Mouse (Mus musculus) kidney, embryonic 16.5 days (tissue): ENCODE results near the gene Ocln. TPM values are rescaled to one million over a fixed set of nuclear protein-coding genes. Genes with fewer than 3 reads are reported as not detected.

Experiments
- ATAC-seq: fragments of 200-750 bp; cut with Nextera tagmentation; 2 replicates; pipeline ENCODE4 v1.8.0; 2017; ENCODE audit warnings: moderate TSS enrichment; ENCODE audit not compliant: low FRiP score, low TSS enrichment
- H3K27ac ChIP-seq: fragments of 300-500 bp; sonication (generic); 2 replicates; pipeline ENCODE4 v1.5.1; 2014; ENCODE audit warnings: low read length
- H3K27me3 ChIP-seq: fragments of 300-500 bp; sonication (generic); 2 replicates; pipeline ENCODE4 v1.6.1; 2014; ENCODE audit warnings: low read length, control low read depth, mixed read lengths; ENCODE audit not compliant: insufficient read depth
- H3K36me3 ChIP-seq: fragments of 300-500 bp; sonication (generic); 2 replicates; pipeline ENCODE4 v1.6.1; 2014; ENCODE audit warnings: low read length, control low read depth, mixed read lengths; ENCODE audit not compliant: insufficient read depth
- H3K4me1 ChIP-seq: fragments of 300-500 bp; sonication (generic); 2 replicates; pipeline ENCODE4 v1.6.1; 2014; ENCODE audit warnings: low read length, control low read depth, mixed read lengths; ENCODE audit not compliant: insufficient read depth
- H3K4me2 ChIP-seq: fragments of 300-500 bp; sonication (generic); replicated peaks from 2 replicates; pipeline ENCODE4 v1.6.1; 2014; ENCODE audit warnings: low read depth, low read length
- H3K4me3 ChIP-seq: fragments of 300-500 bp; sonication (generic); 2 replicates; pipeline ENCODE4 v1.5.1; 2014; ENCODE audit warnings: mild to moderate bottlenecking, low read length
- H3K9ac ChIP-seq: fragments of 300-500 bp; sonication (generic); replicated peaks from 2 replicates; pipeline ENCODE4 v1.6.1; 2014; ENCODE audit warnings: low read length
- H3K9me3 ChIP-seq: fragments of 300-500 bp; sonication (generic); 2 replicates; pipeline ENCODE4 v1.6.1; 2016; ENCODE audit warnings: low read length, control low read depth
- WGBS: fragments of 180-500 bp; shearing (Covaris S2); extraction: QIAGEN DNeasy Blood & Tissue Kit; methylation state at CpG from one replicate; pipeline ENCODE4 v1.1.7; 2014; 5-methylcytosine and 5-hydroxymethylcytosine counted together
- polyA plus RNA-seq: library from polyadenylated mRNA; unstranded; fragments of >200 nt; fragmentation: Nextera tagmentation; extraction: Ambion mirVana; gene quantifications from 2 replicates; pipeline ENCODE4 v1.2.1, GENCODE M21; 2015

Gene Ocln
- polyA plus RNA-seq: 34.3 and 34.4 TPM in 2 replicates

DNA sequence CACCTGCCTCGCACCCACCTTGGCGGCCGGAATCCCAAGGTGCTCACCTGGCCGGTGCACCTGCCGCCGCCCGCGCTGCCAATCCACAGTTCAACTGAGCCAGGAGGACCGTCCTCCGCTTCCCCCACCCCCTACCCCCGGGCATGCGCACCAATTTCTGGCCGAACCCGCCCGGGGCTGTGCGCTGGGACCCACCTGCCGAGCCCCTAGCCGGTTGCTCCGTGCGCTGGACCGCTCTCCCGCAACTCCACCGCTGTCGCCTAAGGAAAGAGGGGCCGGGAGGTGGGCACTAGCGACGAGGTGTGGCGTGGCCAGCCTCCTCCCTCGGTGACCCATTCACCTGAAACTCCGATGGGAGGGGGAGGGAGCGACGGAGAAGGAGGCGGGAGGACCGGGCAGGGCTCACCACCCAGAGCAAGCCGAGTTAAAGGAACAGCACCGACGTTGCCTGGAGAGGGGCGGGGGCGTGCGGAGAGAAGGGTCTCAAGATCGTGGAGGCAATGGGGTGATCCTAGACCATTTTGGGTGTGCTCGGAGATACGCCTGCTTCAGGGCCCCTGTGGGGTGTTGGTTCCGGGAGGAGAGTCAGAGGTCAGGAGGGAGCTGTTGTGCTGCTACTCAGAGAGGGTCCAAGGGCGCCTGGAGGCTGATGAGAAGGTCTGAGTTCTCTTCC, at the start of gene Ocln:
Gene Ocln, minus strand, starts transcription at position 350 of the 673 bp plus-strand sequence.
- Histone ChIP-seq H3K27ac (peak within 1 kb of the TSS; percentile 78), H3K4me1 (peaks cover 18% of the 10 kb centered on the region; the same call in 1 of the 2 replicates), H3K9ac (peak within 1 kb of the TSS; percentile 83), H3K27me3 (peaks cover 41% of the 10 kb centered on the region), H3K9me3 (no peaks in the 10 kb centered on the region), H3K4me2 (peak within 1 kb of the TSS; percentile 97), H3K36me3 (no peaks in the 10 kb centered on the region), H3K4me3 (peak within 1 kb of the TSS; percentile 73)
- ATAC-seq: peak; percentile 89
- WGBS: 0% methylated on average over 40 of the region's 45 CpGs

DNA sequence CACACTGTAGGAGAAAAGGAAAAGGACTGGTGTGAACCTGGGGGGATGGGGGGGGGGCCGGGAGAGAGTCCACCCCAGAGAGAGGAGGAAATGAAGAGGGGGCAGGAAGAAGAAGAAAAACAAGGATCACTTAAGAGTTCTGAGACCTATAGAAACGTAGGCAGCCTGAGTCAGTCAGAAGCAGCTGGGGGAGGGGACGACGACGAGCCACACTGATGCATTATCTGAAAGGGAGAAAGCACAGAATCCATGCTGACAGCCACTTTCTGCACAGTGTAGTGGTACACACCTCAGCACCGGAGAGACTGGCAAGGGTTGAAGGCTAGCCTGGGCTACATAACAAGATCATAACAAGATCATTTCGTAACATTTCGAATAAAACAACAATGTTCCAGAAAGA, 48.5 kb upstream of the Ocln start:
- H3K27ac ChIP-seq: no peak overlapping the region
- 63% methylated on average over 7 of the region's 8 CpGs for WGBS

DNA sequence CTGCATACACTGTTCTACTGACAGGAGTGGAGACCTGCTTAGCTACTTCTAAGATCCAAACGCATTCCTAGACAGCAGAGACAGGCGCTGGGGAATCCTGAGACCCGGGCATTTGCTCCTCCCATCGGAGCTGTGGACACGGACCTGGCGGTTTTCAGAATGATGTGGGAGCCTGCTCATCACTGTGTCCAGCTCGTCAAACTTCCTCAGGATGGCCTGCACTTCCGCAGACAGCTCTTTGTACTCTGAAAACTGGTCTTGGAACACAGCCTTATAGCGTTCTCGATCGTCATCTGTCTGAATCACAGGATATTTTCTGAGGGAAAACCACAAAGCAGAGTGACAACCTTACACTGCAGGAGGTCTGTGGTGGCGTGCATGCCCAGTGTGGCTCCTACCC, 47.8 kb upstream of the Ocln start:
- WGBS: 84% methylated on average over 12 of the region's 12 CpGs
- Histone ChIP-seq H3K27me3 (no peaks in the 10 kb centered on the region), H3K27ac (no peak overlapping the region), H3K4me3 (no peak overlapping the region), H3K4me2 (peak overlapping the region; percentile 2; the same call in 1 of the 2 replicates), H3K4me1 (no peaks in the 10 kb centered on the region), H3K9me3 (no peaks in the 10 kb centered on the region), H3K36me3 (no peaks in the 10 kb centered on the region), H3K9ac (no peak overlapping the region)
- ATAC-seq: no peak

More for the DNA sequence above, 48.5 kb upstream of the Ocln start:
- Histone ChIP-seq H3K4me3 (no peak overlapping the region), H3K9me3 (no peaks in the 10 kb centered on the region), H3K9ac (no peak overlapping the region), H3K4me1 (no peaks in the 10 kb centered on the region), H3K36me3 (no peaks in the 10 kb centered on the region), H3K27me3 (no peaks in the 10 kb centered on the region), H3K4me2 (peak overlapping the region; percentile 2; the same call in 1 of the 2 replicates)
- ATAC-seq: no peak

DNA sequence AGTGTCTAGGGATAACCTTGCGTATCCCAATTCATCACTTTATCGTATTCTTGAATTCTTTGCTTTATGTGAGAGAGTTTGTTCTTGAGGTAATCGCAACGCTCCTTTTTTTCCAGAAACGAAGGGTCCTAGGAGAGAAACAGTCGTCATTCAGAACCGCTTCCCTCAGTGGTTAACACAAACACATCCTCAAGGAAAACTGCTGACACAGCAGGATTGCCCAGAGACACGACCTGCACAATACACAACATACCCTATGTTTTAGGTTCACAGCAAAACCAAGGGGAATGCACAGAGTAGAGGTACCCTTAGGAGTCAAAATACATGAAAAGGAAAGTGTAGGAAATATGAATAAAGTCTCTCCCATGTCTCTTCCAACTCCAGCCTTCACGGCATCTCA, 44.8 kb upstream of the Ocln start:
- H3K4me1 ChIP-seq: no peaks in the 10 kb centered on the region
- no peaks in the 10 kb centered on the region for H3K9me3 ChIP-seq
- 76% methylated on average over 9 of the region's 9 CpGs for WGBS
- no peak overlapping the region for H3K27ac ChIP-seq
- no peaks in the 10 kb centered on the region for H3K27me3 ChIP-seq
- no peak for ATAC-seq
- H3K4me2 ChIP-seq: no peak overlapping the region
- no peak overlapping the region for H3K4me3 ChIP-seq
- H3K36me3 ChIP-seq: no peaks in the 10 kb centered on the region
- no peak overlapping the region for H3K9ac ChIP-seq

DNA sequence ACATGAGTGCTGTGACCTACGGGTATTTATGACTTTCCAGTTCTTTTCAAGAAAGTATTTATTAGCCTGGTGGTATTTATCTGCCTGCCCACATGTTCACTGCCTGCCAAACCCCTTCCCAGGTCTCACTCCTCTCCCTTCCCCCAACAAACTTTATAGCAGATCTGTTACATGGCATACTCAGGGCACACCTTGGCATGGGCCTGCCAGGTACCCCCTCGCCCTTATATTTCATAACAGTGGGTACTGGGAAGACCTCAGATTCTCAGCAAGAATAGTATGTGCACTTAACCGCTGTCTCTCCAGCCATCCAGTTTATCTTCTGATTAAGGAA, 43.0 kb upstream of the Ocln start:
- no peak overlapping the region for H3K9ac ChIP-seq
- H3K9me3 ChIP-seq: no peaks in the 10 kb centered on the region
- H3K4me2 ChIP-seq: no peak overlapping the region
- 70% methylated on average over 3 of the region's 3 CpGs for WGBS
- H3K27me3 ChIP-seq: no peaks in the 10 kb centered on the region
- no peaks in the 10 kb centered on the region for H3K36me3 ChIP-seq
- no peak for ATAC-seq
- no peak overlapping the region for H3K27ac ChIP-seq
- H3K4me3 ChIP-seq: no peak overlapping the region
- H3K4me1 ChIP-seq: no peaks in the 10 kb centered on the region

DNA sequence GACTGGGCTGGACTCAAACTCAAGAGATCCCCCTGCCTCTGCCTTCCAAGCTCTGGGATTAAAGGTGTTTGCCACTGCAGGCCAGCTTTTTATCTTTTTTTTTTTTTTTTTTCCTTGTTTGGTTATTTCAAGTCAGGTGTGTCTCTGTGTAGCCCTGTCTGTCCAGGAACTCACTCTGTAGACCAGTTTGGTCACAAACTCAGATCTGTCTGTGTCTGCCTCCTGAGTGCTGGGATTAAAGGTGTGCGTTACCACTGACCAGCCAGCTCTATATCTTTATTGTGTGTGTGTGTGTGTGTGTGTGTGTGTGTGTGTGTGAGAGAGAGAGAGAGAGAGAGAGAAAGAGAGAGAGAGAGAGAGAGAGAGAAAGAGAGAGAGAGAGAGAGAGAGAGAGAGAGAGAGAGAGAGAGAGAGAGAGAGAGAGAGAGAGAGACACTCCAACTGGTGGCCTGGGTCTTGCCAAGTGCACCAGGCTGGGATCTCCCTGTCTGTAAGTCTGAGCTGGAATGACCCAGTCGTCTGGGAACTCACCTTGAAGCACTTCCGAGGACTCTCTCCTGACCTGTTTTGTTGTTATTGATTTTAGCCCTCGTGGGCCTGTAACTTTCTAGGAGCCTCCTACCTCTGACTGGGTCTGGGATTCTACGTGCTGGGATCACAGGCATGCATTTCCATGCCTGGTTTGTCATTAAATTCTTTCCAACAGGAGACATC, 42.5 kb upstream of the Ocln start:
- no peak for ATAC-seq
- Histone ChIP-seq H3K27ac (no peak overlapping the region; the same call in 1 of the 2 replicates), H3K4me2 (no peak overlapping the region), H3K36me3 (no peaks in the 10 kb centered on the region), H3K9me3 (no peaks in the 10 kb centered on the region), H3K9ac (no peak overlapping the region), H3K4me1 (no peaks in the 10 kb centered on the region), H3K27me3 (no peaks in the 10 kb centered on the region), H3K4me3 (no peak overlapping the region)
- 77% methylated on average over 5 of the region's 5 CpGs for WGBS

DNA sequence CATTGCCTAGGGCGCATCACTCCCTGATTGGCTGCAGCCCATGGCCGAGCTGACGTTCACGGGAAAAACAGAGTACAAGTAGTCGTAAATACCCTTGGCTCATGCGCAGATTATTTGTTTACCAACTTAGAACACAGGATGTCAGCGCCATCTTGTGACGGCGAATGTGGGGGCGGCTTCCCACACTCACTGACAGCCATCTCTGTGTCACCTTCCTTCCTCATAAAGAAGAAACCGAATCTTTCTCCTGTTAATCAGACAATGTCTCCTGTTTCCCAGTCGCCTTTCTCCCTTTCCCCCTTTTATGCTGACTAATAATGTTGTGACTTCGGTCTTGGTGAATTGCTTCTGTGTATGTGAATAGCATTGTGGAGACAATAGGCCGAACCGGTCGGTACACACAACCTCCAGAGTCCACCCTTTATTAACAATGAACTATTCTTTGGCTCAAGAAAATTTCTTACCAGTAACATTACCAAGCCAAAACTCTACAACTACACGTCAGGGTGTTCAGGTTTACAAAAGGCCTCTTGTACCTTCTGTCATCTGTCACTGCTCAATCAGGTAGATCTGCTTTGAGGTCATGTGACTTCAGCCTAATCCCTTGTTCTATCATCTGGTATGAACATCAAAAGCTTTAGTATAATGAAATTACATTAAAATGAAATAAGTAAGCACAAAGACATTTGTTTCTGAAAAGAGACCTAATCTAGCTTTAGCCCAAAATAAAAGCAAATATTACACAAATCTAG, 41.7 kb upstream of the Ocln start:
- ATAC-seq: peak; percentile 65
- H3K27me3 ChIP-seq: no peaks in the 10 kb centered on the region
- H3K4me1 ChIP-seq: no peaks in the 10 kb centered on the region
- peak overlapping the region; percentile 21; the same call in 1 of the 2 replicates for H3K4me3 ChIP-seq
- 58% methylated on average over 11 of the region's 17 CpGs for WGBS
- H3K36me3 ChIP-seq: no peaks in the 10 kb centered on the region
- H3K4me2 ChIP-seq: no peak overlapping the region
- H3K27ac ChIP-seq: peak overlapping the region; percentile 63; the same call in 1 of the 2 replicates
- no peaks in the 10 kb centered on the region for H3K9me3 ChIP-seq
- 0 out of 2 replicates have a peak overlapping the region, but pooled peaks have one; percentile 50 for H3K9ac ChIP-seq

DNA sequence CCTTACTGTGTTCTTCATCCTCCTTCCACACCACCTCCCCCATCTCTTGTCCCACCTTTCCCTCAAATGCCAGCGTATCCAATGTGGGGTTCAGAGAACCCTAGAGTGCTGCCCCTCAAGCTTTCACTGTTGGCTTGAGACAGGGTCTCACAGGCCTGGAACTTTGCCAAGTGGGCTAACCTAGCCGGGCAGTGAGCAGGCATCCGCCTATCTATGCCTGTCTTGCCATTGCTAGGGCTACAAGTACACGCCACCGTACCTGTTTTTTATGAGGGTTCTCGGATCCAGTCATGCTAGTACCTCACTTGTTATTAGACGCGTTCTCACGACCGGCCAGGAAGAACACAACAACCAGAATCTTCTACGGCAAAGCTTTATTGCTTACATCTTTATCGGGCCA, 36.1 kb upstream of the Ocln start:
- Histone ChIP-seq H3K36me3 (no peaks in the 10 kb centered on the region), H3K4me1 (no peaks in the 10 kb centered on the region)
- no peak for ATAC-seq

DNA sequence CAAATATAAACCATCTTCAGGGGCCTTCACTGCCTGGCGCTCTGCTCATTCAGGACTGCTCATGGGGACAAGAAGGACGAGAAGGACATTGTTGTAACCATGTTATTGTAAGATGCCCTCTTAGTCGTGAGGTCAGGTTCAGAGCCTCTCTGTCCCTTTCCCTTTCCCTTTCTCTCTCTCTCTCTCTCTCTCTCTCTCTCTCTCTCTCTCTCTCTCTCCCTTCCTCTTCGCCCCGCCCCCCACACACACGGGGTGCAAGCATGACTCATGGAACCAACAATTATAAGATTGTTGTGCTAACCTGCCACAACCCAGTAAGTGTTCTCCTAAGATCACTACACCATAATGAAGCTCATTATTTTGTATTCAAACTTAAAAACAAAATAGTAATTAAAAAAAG, 29.6 kb upstream of the Ocln start:
- 38% methylated on average over 6 of the region's 6 CpGs for WGBS
- no peak overlapping the region for H3K27ac ChIP-seq
- 0 out of 2 replicates have a peak overlapping the region, but pooled peaks have one; percentile 10 for H3K4me2 ChIP-seq
- no peaks in the 10 kb centered on the region for H3K27me3 ChIP-seq
- no peak overlapping the region for H3K9ac ChIP-seq
- H3K36me3 ChIP-seq: no peaks in the 10 kb centered on the region
- H3K9me3 ChIP-seq: no peaks in the 10 kb centered on the region
- peaks cover 6% of the 10 kb centered on the region; the same call in 1 of the 2 replicates for H3K4me1 ChIP-seq
- H3K4me3 ChIP-seq: no peak overlapping the region
- no peak for ATAC-seq

More for the DNA sequence above, 36.1 kb upstream of the Ocln start:
- Histone ChIP-seq H3K27ac (no peak overlapping the region), H3K9me3 (no peaks in the 10 kb centered on the region), H3K4me3 (no peak overlapping the region), H3K4me2 (0 out of 2 replicates have a peak overlapping the region, but pooled peaks have one; percentile 4), H3K27me3 (no peaks in the 10 kb centered on the region), H3K9ac (no peak overlapping the region)
- 85% methylated on average over 11 of the region's 12 CpGs for WGBS
